Mouse (Mus musculus): ENCODE measurements around the gene Capn3.

The Capn3 gene

DNA sequence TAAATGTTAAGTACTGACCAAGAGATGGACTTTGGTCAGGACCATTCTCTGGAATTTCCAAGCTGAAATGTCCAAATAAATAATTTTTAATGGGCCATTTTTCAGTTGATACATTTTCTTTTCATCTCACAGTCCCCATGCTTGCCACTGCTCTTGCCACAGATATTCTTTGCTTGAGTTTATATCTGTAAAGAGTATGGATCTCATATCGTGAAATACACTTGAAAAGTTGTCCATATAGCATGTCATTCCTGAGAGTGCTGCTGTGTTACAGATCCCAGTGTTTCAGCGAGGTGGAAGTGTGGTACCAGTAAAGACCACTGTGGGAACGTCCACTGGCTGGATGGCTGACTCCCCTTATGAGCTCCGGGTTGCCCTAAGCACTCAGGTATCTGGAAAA, at the start of gene Capn3:
Capn3 (plus strand) TSS at position 301 of the 400 bp plus-strand sequence.
- no peak for DNase-seq

DNA sequence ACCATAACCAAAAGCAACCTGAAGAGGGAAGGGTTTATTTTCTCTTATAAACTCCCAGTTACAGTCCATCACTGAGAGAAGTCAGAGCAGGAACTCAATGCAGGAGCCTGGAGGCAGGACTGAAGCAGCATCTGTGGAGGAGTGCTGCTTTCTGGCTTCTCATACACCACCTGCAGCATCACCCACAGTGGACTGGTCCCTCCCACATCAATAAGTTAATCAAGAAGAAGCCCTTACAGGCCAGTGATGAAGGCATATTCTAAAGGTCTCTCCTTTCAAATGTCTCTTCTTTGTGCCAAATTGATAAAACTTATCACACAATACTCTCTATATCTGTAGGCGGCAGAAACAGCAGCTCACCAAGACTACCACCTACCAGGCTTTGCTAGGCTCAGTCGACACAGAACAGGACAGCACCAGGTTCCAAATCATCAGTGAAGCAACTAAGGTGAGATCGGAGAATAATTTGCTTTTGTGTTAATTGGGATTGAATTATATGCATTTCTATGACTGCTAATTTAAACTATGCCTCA, 44.7 kb upstream of the Capn3 start:
- no peak for DNase-seq

GRCm38 (mm10) chr2:120414113-120414512, 41.7 kb upstream of the Capn3 start:
- no peak for DNase-seq

DNA sequence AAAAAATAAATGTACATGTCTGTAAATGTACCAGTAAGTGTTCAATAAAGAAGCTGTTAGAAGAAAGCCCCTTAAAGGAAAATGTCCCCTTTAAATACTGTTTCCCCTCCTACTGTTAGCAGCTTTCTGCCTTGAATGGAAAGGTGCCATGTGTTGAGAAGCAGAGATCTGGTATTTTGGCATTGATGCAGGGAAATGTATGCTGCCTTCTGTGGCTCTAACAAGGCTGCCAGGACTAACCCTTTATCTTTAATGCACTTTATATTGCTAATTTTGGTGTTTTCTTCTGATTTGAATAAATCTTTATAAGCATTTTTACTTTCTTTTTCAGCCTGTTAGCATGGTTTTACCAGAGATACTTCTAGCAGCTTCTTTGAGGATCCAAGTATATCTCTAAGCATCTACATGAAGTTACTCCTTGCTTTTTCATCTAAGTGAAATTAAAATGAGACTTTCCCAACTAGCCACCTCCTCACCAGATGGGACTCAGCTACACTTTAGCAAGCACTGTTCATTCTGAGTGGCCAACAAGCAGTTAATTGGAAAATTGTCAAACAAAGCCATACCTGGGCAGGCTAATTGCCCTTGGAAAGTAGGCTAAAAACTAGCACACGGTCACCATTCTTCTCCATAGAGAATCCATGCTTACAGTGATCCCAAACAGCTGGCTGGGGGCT, 40.9 kb upstream of the Capn3 start:
- no peak for DNase-seq

GRCm38 (mm10) chr2:120424386-120424785, 31.4 kb upstream of the Capn3 start:
- peak; percentile 48 to 65 for DNase-seq

- DNase-seq: no peak
Observed at GRCm38 (mm10) chr2:120444486-120444885, 11.3 kb upstream of the Capn3 start.

GRCm38 (mm10) chr2:120446373-120446772, 9.4 kb upstream of the Capn3 start:
- peak in 1 of 2 experiments; percentile 25 for DNase-seq

DNA sequence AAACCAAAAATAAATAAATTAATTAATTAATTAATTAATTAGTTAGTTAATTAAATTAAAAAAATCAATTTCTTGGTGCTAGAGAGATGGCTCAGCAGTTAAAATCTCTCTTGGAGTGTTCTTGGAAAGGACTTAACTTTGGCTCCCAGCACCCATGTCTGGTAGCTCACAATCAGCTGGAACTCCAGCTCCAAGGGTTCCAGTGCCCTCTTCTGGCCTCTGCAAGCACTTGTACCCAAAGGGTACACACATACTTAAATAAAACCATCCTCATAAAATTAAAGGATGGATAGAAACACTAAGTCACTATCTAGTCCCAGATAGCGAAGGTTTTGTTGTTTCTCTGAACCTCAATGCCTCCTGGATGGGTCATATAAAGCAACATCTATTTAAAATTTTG, 8.5 kb upstream of the Capn3 start:
- DNase-seq: peak in 1 of 2 experiments; percentile 39

GRCm38 (mm10) chr2:120450724-120451123, 5.1 kb upstream of the Capn3 start:
- DNase-seq: no peak

DNA sequence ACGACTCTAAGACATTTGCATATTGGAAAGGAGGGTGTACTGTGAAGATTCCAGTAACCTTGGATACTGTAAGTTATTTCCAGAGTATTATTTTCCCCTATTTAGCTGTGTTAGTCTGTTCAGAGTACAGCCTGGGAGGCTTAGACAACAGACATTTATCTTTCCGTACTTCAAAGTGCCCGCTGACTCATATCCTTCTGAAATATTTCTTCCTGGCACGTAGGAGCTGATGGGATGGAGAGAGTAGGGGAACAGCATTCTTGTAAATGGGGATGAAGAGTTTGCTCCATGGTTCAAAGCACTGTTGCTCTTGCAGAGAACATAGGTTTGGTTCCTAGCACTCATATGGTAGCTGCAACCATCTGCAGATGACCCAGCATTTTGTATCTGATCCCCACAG, 3.2 kb upstream of the Capn3 start:
- no peak for DNase-seq

DNA sequence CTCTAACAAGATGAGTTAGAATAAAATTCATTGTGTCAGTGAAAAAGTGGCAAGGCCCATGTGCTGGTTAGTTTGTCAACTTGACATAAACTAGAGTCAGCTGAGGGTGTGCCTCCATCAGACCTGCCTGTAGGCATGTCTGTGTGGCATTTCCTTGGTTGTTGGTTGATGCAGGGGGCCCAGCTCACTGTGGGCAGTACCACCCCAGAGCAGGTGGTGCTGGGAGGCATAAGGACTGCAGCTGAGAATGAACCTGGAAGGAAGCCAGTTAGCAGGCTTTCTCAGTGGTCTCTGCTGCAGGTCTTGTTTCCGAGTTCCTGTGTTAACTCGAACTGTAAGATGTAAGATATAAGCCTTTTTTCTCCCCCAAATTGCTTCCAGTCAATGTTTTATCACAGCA, 832 bp upstream of the Capn3 start:
- peak; percentile 67 to 86 for DNase-seq

DNA sequence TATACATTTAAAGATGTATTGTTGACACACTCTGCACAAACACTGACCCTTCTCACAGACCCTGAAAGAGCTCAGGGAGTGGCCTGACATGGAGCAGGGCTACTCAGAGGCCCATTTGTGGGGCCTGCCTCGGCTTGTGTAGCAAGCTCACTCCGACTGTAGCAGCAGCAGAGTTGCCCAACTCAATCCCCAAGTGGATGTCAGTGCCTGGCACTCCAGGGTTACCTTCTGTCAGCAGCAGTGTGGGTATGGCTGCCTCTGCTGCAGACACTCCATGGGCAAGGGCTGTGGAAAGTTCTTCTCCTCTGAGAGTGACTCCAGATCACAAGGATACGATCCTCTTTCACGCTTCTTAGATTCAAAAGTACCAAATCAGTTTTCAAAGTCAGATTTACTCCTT, 4.4 kb downstream of the Capn3 start:
- no peak for DNase-seq

DNA sequence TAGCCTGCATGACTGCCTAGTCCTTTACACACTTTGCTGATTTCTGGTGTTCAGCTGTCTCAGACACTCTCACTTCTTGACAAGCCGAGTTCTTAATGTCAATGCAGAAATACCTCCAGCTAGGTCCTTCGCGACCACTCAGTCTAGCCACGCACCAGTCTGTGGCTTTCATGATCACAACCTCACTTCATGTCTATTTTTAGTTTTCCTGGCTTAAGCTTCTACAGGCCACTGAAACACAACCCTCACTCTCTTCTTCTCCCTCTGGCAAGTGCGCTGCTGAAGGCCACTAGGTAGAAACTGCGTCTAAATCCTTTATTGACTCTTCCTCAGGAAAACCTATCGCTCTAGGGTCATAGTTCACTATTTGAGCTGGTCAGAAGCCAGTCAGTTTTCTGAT, 7.5 kb downstream of the Capn3 start:
- DNase-seq: no peak

GRCm38 (mm10) chr2:120464091-120464490, 8.3 kb downstream of the Capn3 start:
- no peak for DNase-seq

- no peak for DNase-seq
Observed at GRCm38 (mm10) chr2:120464732-120465396, 9.0 kb downstream of the Capn3 start.

DNA sequence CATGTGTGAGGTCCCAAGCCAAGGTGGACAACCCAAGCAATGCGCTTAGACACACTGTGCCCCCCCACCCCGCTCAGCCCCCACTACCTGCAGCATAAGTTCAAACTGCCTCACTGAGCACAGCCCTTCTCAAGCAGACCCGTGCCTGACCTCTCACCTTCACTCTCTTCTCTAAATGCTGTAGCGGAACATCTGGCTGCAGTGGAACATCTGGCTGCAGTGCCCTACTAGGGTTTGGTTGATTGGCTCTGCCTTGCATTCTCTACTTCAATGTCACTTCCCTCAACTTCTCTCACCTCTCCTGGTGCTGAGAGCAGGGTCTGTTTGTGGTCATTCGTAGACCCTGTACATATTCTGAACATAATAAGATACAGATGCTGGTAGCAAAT, 9.6 kb downstream of the Capn3 start:
- no peak for DNase-seq

DNA sequence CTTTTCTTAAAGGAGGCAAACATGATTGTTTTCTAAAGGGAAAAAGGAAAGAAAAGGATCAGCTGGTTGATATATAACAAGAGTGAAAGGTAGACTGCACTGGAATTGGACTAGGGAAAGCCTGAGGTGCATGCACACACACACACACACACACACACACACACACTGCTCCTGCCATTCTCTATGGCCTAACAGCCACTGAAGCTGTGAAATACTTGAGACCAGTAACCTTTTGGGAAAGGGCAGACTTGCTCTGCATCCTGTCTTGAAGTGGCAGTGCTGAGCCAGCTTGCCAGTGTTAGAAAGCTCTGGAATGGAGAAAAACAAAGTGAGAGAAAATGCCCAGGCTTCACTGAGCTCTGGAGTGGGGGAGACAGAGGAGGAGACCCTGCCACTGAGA, 12.2 kb downstream of the Capn3 start:
- no peak for DNase-seq

GRCm38 (mm10) chr2:120469220-120469619, 13.4 kb downstream of the Capn3 start:
- DNase-seq: peak in 1 of 2 experiments; percentile 49

DNA sequence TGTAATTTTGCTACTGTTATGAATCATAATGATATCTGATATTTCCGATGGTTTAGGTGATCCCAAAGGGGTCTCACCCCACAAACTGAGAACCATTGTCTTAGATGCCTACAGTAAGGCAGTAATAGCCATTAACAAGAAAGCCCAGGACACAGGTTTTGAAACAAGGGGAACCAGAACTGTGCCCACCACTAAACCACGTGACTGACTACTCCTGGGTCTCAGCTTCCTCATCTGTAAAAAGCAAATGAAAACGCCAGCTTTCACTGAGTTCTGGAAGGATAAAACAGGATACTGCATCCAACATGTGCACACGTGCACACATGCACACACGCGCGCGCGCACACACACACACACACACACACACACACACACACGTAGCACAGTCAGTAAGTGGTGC, 13.9 kb downstream of the Capn3 start:
- no peak for DNase-seq

GRCm38 (mm10) chr2:120470856-120471255, 15.0 kb downstream of the Capn3 start:
- no peak for DNase-seq

GRCm38 (mm10) chr2:120476277-120477087, 20.7 kb downstream of the Capn3 start:
- DNase-seq: no peak

DNA sequence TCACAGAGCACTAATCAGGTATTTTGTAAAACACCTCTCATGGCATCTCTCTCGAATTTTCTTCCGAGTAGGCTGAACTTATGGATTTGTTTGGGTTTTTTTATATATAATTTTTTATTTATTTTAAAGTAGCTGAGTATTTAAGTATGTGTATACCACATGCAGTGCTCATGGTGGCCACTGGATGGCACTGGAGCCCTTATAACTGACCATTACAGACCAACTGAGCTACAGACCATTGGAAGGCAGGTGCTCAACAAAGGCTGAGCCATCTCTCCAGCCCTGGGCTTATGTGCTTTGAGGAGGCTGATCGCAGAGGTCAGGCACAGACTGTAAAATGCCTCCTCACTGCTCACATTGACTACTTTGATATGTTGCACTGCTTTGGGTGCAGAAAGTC, 22.8 kb downstream of the Capn3 start:
- DNase-seq: peak; percentile 84 to 86

DNA sequence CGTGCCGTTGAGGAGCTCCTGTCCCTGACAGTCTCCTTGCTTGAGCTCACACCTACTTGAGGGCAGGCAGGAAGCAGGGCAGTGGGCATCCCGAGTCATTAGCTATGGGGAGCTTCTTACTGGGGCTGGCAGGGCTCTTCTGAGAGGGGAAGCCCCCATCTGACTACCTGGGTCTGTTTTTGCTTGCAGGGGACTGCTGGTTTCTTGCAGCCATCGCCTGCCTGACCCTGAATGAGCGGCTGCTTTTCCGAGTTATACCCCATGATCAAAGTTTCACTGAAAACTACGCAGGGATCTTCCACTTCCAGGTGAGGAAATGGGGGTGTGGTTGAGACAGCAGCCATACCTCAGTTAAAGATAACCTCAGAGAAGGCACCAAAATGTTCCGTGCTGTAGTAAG, 26.1 kb downstream of the Capn3 start:
- DNase-seq: peak in 1 of 2 experiments; percentile 39

Data from thymus, postnatal 36 days (tissue).